Mouse (Mus musculus): Measurements from ENCODE around the gene Npas3.

The Npas3 gene

DNA sequence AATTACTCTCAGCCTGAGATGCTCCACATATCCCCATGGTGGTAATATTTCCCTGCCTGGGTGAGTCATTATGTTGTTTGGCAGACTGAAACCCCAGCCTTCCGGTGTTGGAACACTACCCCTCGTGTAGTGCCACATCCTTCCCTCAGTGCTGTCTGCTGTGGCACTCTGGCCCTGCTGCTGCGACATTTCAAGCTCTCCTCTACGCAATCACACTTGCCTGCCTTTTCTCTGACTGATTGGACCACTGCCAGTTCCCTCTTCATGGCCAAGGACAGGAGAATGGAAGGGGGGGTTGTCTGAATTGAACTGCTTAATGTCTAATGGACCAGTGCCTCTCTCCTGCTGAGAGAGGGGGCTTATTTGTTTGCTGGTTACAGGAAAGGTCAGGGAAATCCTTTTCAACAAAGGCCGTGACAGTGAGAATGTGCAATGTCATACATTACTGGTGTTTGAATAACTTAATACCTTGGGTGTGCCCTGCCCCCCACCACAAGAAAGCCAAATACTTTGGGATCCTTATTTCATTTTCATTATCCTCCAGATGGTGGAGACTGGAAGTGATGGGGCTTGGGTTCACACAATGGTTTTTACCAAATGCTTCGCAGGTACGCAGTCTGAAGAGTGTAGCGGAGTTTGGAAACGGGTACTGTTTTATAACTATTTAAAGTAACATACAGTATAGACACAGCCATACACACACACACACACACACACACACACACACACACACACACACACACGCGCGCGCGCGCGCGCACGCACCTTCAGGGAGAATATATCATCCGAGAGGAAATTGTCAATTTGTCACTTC lies 339.4 kb downstream of the Npas3 start:
- DNase-seq (ENCODE audit: low spot score) = peak; percentile 32

GRCm38 (mm10) chr12:53589446-53589961 lies 341.0 kb downstream of the Npas3 start:
- DNase-seq (ENCODE audit: low spot score) = no peak

GRCm38 (mm10) chr12:53605661-53606060 lies 357.2 kb downstream of the Npas3 start:
- no peak for DNase-seq (ENCODE audit: low spot score)

DNA sequence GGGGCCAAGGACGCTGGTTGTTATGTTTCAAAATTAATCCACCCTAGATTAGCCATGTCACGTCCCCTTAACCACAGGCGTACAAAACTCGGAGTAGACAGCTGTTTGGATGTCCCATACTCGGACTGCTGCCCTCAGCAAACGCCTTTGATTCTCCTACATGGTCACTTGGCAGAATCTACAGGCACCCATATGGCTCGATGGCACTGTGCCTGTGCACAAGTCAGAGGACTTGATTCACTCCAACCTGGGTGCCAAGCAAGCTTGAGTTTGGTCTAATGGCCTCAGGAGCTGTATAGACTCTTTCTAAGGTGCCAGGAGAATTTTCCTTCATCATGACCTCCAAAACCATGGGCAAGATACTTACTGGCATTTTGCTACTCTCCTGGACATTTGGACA lies 363.6 kb downstream of the Npas3 start:
- no peak for DNase-seq (ENCODE audit: low spot score)

DNA sequence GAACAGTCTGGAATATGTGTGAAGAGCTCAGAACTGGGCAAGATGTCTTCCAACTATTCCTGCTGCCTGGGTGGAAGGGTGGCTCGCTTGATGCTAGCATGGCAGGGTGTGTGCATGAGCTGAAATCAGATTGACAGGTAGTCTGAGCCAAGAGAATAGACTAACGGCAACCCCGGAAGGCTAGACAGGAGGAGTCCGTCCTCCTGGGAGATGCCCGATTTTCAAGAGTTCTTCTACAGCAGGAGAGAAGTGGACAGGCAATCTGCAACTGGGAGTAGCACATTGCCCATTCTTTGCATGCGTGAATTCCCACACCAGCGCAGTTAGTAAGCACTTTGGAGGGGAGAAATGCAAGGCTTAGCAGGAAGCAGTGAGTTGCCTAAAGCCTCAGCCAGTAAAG lies 372.8 kb downstream of the Npas3 start:
- DNase-seq (ENCODE audit: low spot score) = no peak

- DNase-seq (ENCODE audit: low spot score) = no peak
Observed at GRCm38 (mm10) chr12:53623793-53624192, 375.3 kb downstream of the Npas3 start.

GRCm38 (mm10) chr12:53624379-53625021 lies 376.0 kb downstream of the Npas3 start:
- DNase-seq (ENCODE audit: low spot score) = no peak

DNA sequence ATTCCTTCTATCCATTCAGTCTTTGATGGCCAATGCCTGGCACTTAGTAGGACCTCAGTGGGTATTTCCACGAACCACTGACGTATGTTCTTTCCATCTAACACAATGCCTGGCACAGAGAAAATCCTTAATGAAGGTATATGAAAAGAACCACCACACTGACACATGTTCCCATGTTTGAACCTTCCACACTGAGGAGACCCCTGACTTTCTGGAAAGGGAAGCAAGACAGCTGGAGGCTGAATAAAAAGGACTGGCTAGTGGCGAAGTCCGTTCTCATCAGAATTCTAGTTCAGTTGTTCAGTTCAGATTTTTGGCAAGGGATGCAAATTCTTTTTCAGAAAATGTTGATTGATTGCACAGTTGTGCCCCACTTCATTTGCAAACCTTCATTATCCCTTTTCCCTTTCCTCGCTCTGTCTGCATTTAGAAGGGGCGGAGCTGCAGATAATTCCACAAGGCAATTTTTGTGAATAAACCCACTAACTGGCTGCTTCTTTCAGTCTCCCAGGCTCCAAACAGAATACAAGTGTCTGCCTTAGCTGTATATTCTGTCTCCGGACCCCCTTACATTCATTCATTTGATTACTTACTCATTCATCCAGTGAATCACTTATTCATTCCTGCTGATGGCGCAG lies 381.1 kb downstream of the Npas3 start:
- DNase-seq (ENCODE audit: low spot score) = no peak

- peak; percentile 50 for DNase-seq (ENCODE audit: low spot score)
Observed at GRCm38 (mm10) chr12:53630607-53631006, 382.1 kb downstream of the Npas3 start.

GRCm38 (mm10) chr12:53631315-53632106 lies 383.0 kb downstream of the Npas3 start:
- DNase-seq (ENCODE audit: low spot score) = no peak

GRCm38 (mm10) chr12:53638571-53638970 lies 390.1 kb downstream of the Npas3 start:
- DNase-seq (ENCODE audit: low spot score) = no peak

DNA sequence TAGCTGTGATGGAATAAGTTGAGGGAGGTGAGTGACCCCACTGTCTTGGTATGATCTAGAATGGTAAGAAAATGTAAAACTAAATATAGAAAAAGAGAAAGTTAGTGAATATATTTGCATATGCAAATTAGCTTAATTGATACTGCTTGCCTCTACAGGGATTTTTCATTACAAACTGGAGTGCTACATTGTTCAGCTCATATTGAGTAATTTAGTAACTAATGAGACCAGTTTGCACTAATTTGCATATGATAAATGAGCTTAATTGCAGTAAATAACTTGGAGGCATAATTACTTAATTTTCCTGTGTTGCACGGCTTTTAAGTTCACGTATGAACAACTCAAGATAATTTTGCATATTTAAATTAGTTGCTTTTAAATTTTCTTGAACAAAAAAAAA lies 398.8 kb downstream of the Npas3 start:
- no peak for DNase-seq (ENCODE audit: low spot score)

DNA sequence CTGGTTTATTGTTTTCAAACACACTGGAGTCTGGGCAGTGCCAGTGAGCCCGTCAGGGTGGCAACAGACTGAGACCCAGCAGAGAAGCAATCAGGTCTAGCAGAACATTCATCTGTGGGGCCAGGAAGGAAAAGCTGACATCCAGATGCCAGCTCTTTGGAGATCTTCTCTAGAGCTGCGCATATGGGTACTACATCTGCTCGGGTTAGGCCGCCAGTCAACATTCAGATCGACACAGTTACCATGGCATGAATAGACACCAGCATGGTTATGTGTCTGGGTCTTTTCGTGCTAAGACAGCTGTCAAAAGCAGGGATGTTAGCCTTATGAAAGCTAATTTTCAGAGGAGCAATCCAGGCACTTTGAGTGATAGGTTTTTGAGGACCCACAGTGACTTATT lies 407.8 kb downstream of the Npas3 start:
- no peak for DNase-seq (ENCODE audit: low spot score)

DNA sequence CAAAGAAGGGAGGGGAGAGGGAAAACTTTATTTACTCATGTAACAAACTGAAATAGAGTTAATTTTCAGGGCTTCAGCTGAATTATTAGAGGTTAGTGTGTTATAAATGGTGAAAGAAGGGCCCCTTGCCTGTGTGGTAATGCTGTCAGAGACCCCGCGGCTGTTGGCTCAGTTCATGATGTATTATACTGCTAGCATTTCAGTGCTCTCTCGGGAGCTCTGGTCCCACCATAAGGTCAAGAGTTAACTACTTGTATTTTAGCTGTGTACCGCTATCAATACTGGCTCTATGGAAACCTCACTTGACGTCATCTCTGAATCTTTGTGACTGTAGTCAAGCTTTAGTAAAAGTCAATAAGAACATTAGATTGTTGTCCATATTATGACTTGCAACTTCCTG lies 415.6 kb downstream of the Npas3 start:
- DNase-seq (ENCODE audit: low spot score) = no peak

DNA sequence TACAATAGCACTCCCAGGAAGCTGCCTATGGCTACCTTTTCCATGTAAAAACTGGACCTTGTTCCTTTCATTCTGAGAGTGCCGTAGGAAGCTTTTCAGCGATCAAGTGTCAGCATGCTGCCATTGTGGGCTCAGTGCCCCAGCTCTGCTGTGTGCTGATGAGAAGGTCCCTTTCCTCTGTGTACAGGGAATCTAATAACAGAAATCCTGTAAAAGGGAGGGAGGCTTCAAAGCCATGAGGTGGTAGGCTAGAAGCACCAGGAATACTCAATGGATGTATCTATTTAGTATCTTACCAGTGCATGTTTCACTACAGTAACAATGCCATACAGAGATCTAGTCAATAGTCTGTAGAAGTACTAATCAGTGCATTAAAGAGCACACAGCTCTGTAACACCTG lies 423.4 kb downstream of the Npas3 start:
- DNase-seq (ENCODE audit: low spot score) = no peak

DNA sequence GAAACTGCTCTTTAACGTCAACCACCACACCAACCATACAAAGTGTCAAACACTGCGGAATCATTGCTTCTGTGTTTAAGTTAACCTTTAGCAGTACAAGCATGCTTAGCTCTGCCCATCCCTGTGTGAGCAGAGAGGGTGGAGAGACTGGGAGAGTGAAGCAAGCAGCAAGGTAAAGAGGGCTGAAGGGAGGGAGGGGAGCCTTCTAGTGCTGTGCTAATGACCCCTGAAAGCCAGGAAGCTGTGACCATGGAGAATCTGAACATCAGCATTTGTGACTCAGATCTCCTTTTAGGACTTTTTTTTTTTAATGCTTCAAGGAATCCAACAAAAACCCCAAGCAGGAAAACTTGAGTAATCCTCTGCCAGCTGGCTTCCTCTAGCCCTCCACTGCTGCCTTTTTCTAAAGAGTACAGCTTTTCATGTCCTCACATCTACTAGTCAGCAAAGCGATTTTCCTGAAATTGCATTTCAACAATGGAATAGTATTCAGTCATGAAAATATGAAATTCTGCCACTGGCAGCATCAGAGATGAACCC lies 428.7 kb downstream of the Npas3 start:
- no peak for DNase-seq (ENCODE audit: low spot score)

DNA sequence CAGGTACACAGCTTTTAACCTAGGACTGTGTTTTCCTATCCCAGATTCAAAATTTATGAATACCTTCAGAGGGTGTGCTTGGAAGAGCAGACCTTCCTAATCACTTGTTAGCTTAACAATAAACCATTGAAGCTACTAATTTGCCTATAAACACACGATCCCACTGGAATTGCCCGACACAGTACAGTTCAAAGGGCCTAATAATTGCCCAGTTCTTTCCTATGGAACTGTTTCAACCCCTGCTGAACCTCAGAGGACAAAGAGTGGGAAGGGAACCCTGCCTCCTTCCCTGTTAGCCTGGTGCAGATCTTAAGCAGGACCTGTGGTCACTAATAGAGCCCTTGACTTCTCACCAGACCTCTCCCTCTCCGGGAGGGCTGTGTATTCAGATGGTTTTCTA lies 429.7 kb downstream of the Npas3 start:
- DNase-seq (ENCODE audit: low spot score) = no peak

- no peak for DNase-seq (ENCODE audit: low spot score)
Observed at GRCm38 (mm10) chr12:53679161-53679560, 430.7 kb downstream of the Npas3 start.

DNA sequence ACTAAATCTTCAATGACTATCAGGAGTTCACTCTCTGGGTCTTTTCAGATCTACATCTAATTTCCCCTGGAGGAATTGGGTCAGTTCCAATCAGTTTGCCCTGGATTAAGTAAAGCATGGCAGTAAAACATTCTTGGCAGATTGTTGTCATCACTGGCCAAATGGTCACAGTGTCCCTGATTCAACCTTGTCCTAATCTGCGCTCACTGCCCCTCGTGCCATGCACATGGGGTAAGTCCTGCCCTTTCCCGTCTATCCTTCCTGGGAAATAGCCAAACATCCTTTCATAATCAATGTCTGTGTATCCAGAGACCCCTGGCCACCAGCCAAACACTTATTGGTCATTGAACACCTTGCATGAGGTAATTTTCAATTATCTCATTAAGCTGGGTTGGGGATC lies 432.0 kb downstream of the Npas3 start:
- no peak for DNase-seq (ENCODE audit: low spot score)

DNA sequence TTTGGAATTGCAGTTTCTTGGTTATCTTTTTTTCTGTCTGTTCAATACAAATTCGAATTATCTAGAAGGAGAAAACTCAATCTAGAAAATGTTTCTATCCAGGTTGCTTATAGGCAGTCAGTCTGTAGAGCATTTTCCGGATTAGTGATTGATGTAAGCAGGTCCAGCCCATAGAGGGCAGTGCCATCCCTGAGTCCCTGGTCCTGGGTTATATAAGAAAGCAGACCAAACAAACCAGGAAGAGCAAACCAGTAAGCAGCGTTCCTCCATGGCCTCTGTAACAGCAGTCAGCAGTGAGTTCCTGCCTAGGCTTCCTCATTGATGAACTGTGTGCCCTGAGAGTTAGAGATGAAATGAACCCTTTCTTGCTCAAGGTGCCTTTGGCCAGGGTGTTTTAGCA lies 433.6 kb downstream of the Npas3 start:
- peak; percentile 3 for DNase-seq (ENCODE audit: low spot score)

DNA sequence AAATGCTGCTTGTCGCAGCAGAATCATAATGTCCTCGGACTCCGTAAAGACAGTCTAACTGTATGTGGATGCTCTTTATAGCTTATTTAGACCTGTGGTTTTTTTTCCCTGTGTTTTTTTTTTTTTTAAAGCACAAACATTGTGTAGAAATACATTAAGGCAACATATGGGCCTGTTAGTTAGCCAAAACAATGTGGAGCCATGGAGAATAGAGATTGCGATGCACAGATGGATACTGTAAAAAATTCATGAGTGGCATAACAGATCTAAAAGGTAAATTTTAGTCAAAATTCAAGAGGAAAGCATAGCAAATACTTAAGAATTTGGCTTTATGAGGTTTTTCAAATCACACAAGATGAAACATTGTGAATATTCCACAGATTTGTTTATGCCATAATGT lies 444.0 kb downstream of the Npas3 start:
- no peak for DNase-seq (ENCODE audit: low spot score)

GRCm38 (mm10) chr12:53694346-53694745 lies 445.9 kb downstream of the Npas3 start:
- no peak for DNase-seq (ENCODE audit: low spot score)

Measured in adipocyte (in vitro differentiated cells).